ENCODE assay signal across 9 mouse cellular contexts in genomic region chr11:101058726-101059125, GRCm38 (mm10). TPM values are rescaled to one million over a fixed set of nuclear protein-coding genes. Genes with fewer than 3 reads are reported as not detected.
A peak's percentile ranks its signal among the peaks of the same experiment; 100 is the strongest.
DNase-seq lines count a peak whose midpoint lies in the region; ATAC-seq and TF ChIP-seq lines count a peak whose summit lies in the region.
"Had no signal": no experiment of that assay in that cellular context is flagged by ENCODE, and none has a peak within 500 bp of the region (broad histone marks: within the 10 kb centered on the region; RNA-seq: fewer than 3 reads in every experiment).

No protein-coding gene starts in this region.

- no peak overlapping the region for H3K4me2 ChIP-seq in kidney, embryonic 15.5 days
- no peak overlapping the region for H3K4me2 ChIP-seq in kidney, postnatal 0 days (ENCODE audit: low read length)

- H3K4me3 ChIP-seq in kidney, embryonic 15.5 days (replicated peaks), result no peak overlapping the region
- no peak overlapping the region for H3K4me3 ChIP-seq in brown adipose tissue, adult 24 weeks (ENCODE audit: insufficient read depth, low read depth, low read length)
- no peak overlapping the region for H3K4me3 ChIP-seq in kidney, postnatal 0 days (replicated peaks; ENCODE audit: low read depth, low read length)

- no peak for TF ChIP-seq CTCF in kidney, postnatal 0 days (IDR thresholded peaks at IDR 0.05; ENCODE audit: low read depth)

- no peak for ATAC-seq in kidney, embryonic 15.5 days (replicated peaks; ENCODE audit: low FRiP score)
- no peak; the same call in 1 of the 2 replicates for ATAC-seq in kidney, postnatal 0 days (replicated peaks; ENCODE audit: low FRiP score, low read depth)

- H3K27ac ChIP-seq in kidney, embryonic 15.5 days, result peak overlapping the region; percentile 87
- peak overlapping the region; percentile 100 for H3K27ac ChIP-seq in brown adipose tissue, adult 24 weeks (replicated peaks; ENCODE audit: low read depth, low read length)
- peak overlapping the region; percentile 81; the same call in 1 of the 2 replicates for H3K27ac ChIP-seq in kidney, postnatal 0 days

- H3K9ac ChIP-seq in kidney, embryonic 15.5 days, result no peak overlapping the region
- no peak overlapping the region for H3K9ac ChIP-seq in kidney, postnatal 0 days (ENCODE audit: low read depth, low read length)

- peaks cover 64% of the 10 kb centered on the region for H3K4me1 ChIP-seq in kidney, embryonic 15.5 days
- peaks cover 43% of the 10 kb centered on the region for H3K4me1 ChIP-seq in brown adipose tissue, adult 24 weeks (ENCODE audit: control insufficient read depth, insufficient read depth, insufficient read length, low read length)
- peaks cover 17% of the 10 kb centered on the region for H3K4me1 ChIP-seq in kidney, postnatal 0 days (replicated peaks; ENCODE audit: insufficient read depth, low read length)

- no peaks in the 10 kb centered on the region for H3K27me3 ChIP-seq in kidney, embryonic 15.5 days
- no peaks in the 10 kb centered on the region for H3K27me3 ChIP-seq in kidney, postnatal 0 days (ENCODE audit: insufficient read depth, low read length)

- no peaks in the 10 kb centered on the region for H3K9me3 ChIP-seq in kidney, embryonic 15.5 days (replicated peaks)
- H3K9me3 ChIP-seq in kidney, postnatal 0 days (replicated peaks; ENCODE audit: low read length), result no peaks in the 10 kb centered on the region

- 46% methylated on average over 5 of the region's 5 CpGs for WGBS in kidney, embryonic 15.5 days
- WGBS in kidney, postnatal 0 days, result 44% methylated on average over 5 of the region's 5 CpGs

- DNase-seq in kidney, adult 18-20 months, result no peak
- peak; percentile 72 for DNase-seq in heart, adult 8-10 months (ENCODE audit: low spot score)
- DNase-seq in kidney, postnatal 0 days (ENCODE audit: low spot score), result peak; percentile 19
- DNase-seq in right cerebral cortex, postnatal 14 days, result no peak
- DNase-seq in layer of hippocampus, adult 9-11 months, result no peak
- DNase-seq: cerebellum, adult 8-10 months had no signal

- H3K36me3 ChIP-seq in kidney, embryonic 15.5 days, result peaks cover 27% of the 10 kb centered on the region
- H3K36me3 ChIP-seq in kidney, postnatal 0 days (ENCODE audit: insufficient read depth, low read length), result peaks cover 4% of the 10 kb centered on the region; the same call in 1 of the 2 replicates

RNA-seq across cellular contexts. Expression of gene Naglu, which starts 11.1 kb away (rescaled TPM):
- polyA plus RNA-seq in kidney, embryonic 15.5 days (2015; fragmentation: Nextera tagmentation; extraction: Ambion mirVana), result 16.8 TPM in 2 replicates
- 4.4 and 7.1 TPM in 2 replicates for polyA plus RNA-seq in brown adipose tissue, adult 24 weeks (2012; ENCODE audit: insufficient read depth, insufficient read length, missing spikeins)
- total RNA-seq in heart, adult 8-10 months (2022), result 10 to 100 TPM in 1 of 4 experiments, 1 to 10 TPM in 3; 7.3 to 10.1 (median 7.8) TPM
- polyA plus RNA-seq in kidney, postnatal 0 days (2015; fragmentation: Nextera tagmentation; extraction: Ambion mirVana), result 26.5 and 28.0 TPM in 2 replicates

RNA-seq across cellular contexts. Expression of gene Hsd17b1, which starts 19.5 kb away (rescaled TPM):
- 0.19 and 0.24 TPM in 2 replicates for polyA plus RNA-seq in kidney, embryonic 15.5 days (2015; fragmentation: Nextera tagmentation; extraction: Ambion mirVana)
- not detected in 2 replicates for polyA plus RNA-seq in brown adipose tissue, adult 24 weeks (2012; ENCODE audit: insufficient read depth, insufficient read length, missing spikeins)
- 1 to 10 TPM in 1 of 4 experiments, under 1 TPM in 3; 0.22 to 1.5 (median 0.52) TPM for total RNA-seq in heart, adult 8-10 months (2022)
- polyA plus RNA-seq in kidney, postnatal 0 days (2015; fragmentation: Nextera tagmentation; extraction: Ambion mirVana), result 0.13 and 0.42 TPM in 2 replicates
- total RNA-seq: monocyte, adult 5-6 weeks had no signal

RNA-seq across cellular contexts. Expression of gene Coasy, which starts 23.6 kb away (rescaled TPM):
- 46.3 and 46.7 TPM in 2 replicates for polyA plus RNA-seq in kidney, embryonic 15.5 days (2015; fragmentation: Nextera tagmentation; extraction: Ambion mirVana)
- 98.3 and 102 TPM in 2 replicates for polyA plus RNA-seq in brown adipose tissue, adult 24 weeks (2012; ENCODE audit: insufficient read depth, insufficient read length, missing spikeins)
- 10 to 100 TPM; 14.5 to 21.0 (median 17.6) TPM for total RNA-seq in heart, adult 8-10 months (2022)
- polyA plus RNA-seq in kidney, postnatal 0 days (2015; fragmentation: Nextera tagmentation; extraction: Ambion mirVana), result 55.3 and 55.9 TPM in 2 replicates

RNA-seq across cellular contexts. Expression of gene Mlx, which starts 28.4 kb away (rescaled TPM):
- polyA plus RNA-seq in kidney, embryonic 15.5 days (2015; fragmentation: Nextera tagmentation; extraction: Ambion mirVana), result 44.9 and 46.9 TPM in 2 replicates
- 55.0 and 67.5 TPM in 2 replicates for polyA plus RNA-seq in brown adipose tissue, adult 24 weeks (2012; ENCODE audit: insufficient read depth, insufficient read length, missing spikeins)
- 10 to 100 TPM; 15.5 to 24.4 (median 20.0) TPM for total RNA-seq in heart, adult 8-10 months (2022)
- 45.7 and 46.0 TPM in 2 replicates for polyA plus RNA-seq in kidney, postnatal 0 days (2015; fragmentation: Nextera tagmentation; extraction: Ambion mirVana)

RNA-seq across cellular contexts. Expression of gene Psmc3ip, which starts 36.5 kb away (rescaled TPM):
- 37.3 and 38.0 TPM in 2 replicates for polyA plus RNA-seq in kidney, embryonic 15.5 days (2015; fragmentation: Nextera tagmentation; extraction: Ambion mirVana)
- 1.7 and 3.6 TPM in 2 replicates for polyA plus RNA-seq in brown adipose tissue, adult 24 weeks (2012; ENCODE audit: insufficient read depth, insufficient read length, missing spikeins)
- total RNA-seq in heart, adult 8-10 months (2022), result 1 to 10 TPM; 2.3 to 3.1 (median 2.8) TPM
- polyA plus RNA-seq in kidney, postnatal 0 days (2015; fragmentation: Nextera tagmentation; extraction: Ambion mirVana), result 23.2 and 26.4 TPM in 2 replicates
- total RNA-seq: monocyte, adult 5-6 weeks had no signal

Comparison
In these comparisons a context has a peak if more than half of its experiments do, and no peak if none do; other contexts are left out.
1. DNase-seq: peak in heart, adult 8-10 months (single experiment) and kidney, postnatal 0 days (single experiment); none in kidney, adult 18-20 months (single experiment), right cerebral cortex, postnatal 14 days (single experiment) and layer of hippocampus, adult 9-11 months (single experiment).
2. Peak in every context shown above with its lines, with median percentiles within 50 percentile points of each other: H3K27ac ChIP-seq.